Mouse (Mus musculus): ENCODE data around the gene Tex52.
"Not testable (repeated sequence)": the region's sequence is repeated elsewhere in the genome, so short reads cannot be mapped to it uniquely, and the experiment has no call there.

Gene Tex52

DNA sequence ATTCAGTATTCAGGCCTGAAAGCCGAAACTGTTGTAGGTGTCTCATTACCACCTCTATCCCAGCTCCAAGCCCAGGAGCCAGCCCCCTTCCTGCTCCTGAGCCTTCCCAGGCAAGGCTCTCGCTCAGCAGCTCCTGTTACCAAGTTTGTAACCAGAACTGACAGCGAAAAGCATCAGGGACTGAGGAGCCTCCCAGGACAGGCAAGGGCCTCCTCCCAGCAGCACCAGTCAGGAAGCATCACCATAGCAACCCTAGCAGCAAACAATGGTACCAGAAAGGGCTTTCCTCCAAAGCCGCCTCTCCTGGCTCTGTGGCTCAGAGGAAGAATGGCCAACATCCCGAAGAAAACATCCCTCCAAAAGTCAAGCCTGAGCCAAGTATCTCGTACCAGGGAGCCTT, at the start of gene Tex52, which contains the start of gene Gm44596:
Tex52 (plus strand) TSS at position 265 of the 400 bp plus-strand sequence.
Gm44596 (plus strand) TSS at position 312 of the 400 bp plus-strand sequence.
- DNase-seq: no peak

GRCm38 (mm10) chr6:128334397-128335124, 40.7 kb upstream of the Tex52 start:
- DNase-seq: peak; percentile 90 to 93

- no peak for DNase-seq
Observed at GRCm38 (mm10) chr6:128337467-128337866, 37.8 kb upstream of the Tex52 start.

DNA sequence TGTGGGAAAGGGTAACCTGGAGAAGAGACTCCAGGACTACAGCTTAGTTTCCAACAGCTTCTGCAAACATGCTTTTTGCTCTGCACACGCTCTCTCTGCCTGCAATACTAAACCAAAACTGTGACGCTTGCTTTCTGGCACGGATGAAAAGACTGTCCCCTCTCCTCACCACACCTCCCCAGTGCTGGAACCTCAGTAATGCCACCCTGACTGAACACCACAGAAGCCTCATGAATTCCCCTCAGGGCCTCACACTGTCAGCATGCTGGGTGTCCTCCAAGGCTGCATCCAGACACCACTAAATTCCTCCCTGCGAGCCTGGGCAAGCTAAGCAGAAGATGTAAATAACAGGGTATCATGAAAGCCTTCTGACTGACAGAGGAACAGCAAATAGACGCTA, 36.4 kb upstream of the Tex52 start:
- no peak for DNase-seq

DNA sequence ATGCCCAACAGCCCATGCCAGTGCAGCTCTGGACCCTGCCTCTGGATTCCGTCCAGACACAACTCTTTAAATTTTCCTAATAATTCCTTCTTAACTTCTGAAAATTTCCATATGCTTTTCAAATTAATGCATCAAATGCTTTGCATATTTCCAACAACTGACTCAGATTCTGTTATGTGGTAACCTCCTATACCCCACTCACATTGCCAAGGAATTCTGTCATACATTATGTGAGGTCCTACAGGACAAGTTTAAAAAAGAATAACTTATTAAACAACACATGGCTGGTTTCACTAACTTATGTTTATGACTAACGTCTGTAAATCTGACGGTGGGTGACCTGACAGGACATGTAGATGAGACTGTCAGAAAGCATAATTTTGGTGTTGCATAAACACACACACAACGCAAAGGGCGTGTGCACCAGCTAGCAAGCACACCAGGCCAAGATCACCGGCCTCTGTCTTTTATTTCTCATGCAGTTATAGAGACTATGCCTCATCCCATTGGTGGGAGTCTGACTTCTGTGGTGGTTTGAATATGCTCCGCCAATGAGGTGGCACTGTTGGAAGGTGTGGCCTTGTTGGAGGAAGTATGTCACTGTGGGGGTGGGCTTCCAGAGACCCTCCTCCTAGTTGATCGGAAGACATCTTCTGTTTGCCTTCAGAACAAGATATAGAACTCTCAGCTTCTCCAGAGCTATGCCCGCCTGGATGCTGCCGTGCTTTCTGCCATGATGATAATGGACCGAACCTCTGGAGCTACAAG, 33.1 kb upstream of the Tex52 start:
- DNase-seq: no peak

DNA sequence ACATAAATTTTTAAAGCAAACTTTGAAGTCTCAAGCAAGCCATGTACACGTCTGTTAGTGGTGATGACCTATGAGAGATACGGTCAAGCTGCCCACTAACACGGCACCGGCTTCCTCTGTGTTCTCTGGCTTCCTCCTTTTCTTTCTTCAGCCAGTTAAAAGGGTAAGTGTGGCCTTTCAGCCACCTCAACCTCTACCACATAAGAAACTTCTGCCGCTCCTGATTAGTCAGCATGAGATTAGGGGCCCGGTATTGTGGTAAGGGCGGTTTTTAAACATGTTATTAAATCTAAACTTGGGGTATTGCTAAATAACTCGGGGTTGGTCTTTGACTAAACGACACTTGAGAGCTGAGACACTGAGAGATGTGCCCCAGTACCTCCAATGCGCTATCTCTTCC, 29.6 kb upstream of the Tex52 start:
- no peak for DNase-seq

DNA sequence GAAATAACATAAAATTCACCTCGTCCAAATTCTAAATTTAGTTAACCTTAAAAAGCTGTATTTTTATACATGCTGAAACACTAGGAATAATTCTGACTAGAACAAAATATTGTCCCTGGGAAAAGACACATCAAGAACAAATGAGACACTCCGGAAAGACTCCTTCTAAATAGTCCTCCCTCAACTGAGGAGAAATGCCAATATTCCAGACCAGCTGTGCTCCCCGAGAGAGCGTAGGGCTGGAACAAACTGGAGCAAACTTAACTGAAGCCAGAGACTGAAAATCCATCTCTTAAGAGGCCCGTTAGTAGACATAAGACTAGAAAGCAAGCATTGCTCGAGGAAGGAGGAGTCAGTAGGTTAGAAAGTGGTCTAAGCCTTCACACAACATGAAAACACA, 28.5 kb upstream of the Tex52 start:
- DNase-seq: no peak

DNA sequence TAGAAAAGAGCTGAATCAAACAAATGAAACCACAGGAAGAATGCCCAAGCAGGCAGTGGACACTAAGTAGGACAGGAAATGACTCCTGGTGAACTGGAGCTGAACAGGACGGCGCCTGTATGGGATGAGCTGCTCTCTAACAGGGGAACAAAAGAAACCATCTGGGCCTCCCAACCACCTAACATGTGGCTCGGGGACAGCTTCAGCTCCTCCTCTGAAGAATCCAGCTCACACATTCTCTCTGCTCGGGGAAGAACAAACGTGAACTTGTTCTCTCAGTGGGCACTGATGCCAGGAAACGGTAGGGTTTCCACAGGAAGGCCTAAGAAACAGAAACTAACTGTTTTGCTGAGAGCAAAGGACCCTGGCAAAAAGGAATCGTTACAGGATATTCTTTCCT, 25.5 kb upstream of the Tex52 start:
- DNase-seq: peak; percentile 36 to 46

GRCm38 (mm10) chr6:128354140-128354539, 21.1 kb upstream of the Tex52 start:
- no peak for DNase-seq

- DNase-seq: peak; percentile 69 to 71
Observed at GRCm38 (mm10) chr6:128355201-128355681, 20.0 kb upstream of the Tex52 start.

DNA sequence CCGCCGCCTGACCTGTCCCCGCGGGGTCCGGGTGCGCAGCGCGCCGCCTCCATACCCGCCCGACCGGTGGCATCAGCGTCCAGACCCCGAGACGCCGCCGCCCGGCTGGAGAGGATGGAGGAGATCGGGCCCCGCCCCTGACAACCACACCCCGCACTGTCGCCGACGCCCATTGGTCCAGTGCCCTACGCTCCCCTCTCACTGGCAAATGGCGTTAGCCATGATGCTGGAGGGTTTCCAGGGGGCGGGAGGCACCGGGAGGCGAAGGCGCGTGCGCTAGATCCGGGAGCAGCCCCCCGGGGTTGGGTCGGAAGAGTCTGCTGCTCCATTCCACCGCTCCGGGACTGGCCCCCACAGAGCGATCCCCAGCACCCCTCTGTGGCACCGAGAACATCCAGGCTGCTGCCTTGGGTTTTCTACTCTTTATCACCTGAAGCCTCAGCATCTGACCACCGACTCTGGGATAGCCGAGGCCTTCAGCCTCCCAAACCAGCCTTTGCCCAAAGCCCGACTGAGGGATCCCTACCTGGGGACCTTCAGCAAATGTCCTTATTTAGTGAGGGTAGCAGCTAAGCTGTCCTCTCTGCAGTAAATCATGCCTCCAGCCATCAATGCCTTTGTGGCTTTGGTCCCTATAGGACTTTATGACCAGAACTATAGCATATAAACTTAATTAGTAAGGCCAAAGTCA, 19.4 kb upstream of the Tex52 start, which contains the start of gene Tulp3:
Tulp3 (minus strand) TSS at position 126 of the 691 bp plus-strand sequence.
- DNase-seq: peak; percentile 100

DNA sequence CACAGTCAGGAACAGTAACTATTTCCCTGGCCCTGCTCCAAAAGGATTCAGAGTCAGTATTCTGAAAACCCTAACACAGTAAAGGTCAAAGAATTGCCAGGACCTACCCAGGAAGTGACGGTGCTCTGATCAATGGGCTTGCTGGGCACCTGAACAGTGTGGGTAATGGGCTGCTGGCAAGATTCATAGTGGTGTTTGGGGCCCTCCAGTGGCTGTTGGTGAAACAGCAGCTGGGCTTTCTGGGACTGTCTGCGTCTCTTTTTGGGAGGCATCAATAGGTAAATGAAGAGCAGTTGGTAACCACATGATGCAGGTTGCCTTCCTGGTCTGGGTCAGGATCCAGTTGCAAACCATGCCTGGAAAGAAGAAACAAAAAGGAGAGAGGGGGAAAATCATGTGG, 16.3 kb upstream of the Tex52 start:
- peak; percentile 85 to 88 for DNase-seq

- DNase-seq: peak in 1 of 2 experiments; percentile 17
Observed at GRCm38 (mm10) chr6:128361901-128362300, 13.4 kb upstream of the Tex52 start.

- peak; percentile 93 for DNase-seq
Observed at GRCm38 (mm10) chr6:128362381-128363006, 12.8 kb upstream of the Tex52 start, which contains the start of the genes Rhno1 and Foxm1. TSS of gene Rhno1 (minus strand) at chr6:128362911. TSS of gene Foxm1 (plus strand) at chr6:128362967.

GRCm38 (mm10) chr6:128363007-128363825, 12.0 kb upstream of the Tex52 start:
- DNase-seq: peak; percentile 49 to 54

- DNase-seq: no peak
Observed at GRCm38 (mm10) chr6:128364721-128365120, 10.5 kb upstream of the Tex52 start.

DNA sequence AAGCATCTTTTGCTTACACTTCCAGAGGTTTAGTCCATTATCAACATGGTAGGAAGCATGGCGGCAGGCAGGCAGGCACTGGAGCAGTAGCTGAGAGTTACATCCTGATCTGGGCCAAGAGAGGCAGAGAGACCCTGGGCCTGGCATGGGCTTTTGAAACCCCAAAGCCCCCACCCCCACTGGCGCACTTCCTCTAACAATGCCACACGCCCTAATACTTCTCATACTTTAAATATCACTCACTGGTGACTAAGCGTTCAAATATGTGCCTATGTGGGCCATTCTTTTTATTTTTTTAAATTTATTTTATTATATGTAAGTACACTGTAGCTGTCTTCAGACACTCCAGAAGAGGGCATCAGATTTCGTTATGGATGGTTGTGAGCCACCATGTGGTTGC, 8.8 kb upstream of the Tex52 start:
- no peak for DNase-seq

DNA sequence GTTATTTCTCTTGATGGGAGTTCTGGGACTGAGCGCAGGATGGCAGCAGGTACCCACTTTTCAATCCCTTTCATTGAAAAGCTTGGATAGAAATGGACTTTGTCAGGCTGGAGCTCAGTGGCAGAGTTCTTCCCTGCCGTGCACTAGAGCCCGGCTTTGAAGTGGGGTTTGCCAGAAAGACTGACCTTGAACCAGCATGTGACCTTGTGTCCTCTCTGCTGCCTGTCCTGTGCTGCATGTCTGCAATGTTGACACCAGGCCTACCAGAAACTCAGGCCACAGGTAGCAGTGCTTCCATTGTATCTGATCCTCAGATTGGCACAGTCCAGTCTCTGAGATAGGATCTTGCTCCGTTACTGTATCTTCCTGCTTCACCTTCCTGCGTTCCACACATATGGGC, 5.2 kb upstream of the Tex52 start:
- peak; percentile 26 to 27 for DNase-seq

DNA sequence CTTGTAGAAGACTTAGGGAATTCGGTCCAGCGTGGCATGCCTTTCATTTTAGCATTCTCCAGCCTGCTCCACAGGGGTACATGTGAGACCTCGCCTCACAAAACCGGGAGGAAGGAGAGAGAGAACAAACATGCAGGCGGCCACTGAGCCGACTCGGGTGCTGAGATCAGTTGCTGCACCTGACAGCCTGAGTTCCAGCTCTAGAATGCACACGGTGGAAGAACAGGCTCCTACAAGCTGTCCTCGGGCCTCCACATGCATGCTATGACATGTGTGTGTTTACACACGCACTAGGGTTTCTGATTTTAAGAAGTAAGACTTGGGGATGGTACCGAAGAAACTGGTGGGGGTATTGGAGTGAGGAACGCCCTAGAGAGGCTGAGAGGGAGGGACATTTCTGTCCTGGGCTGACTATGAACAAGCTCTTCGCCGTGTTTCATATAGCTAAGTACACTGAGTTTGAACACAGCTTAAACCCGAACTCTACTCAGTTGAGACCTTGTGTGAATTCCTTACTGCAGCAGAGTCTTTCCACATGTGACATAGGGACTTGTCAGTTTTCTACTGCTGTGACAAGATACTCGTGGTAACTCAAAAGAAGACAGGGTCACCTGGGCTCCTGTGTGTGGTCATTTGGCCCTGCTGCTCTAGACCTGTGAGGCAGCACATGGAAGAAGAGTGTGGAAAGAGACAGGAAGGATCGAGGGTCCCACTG, 1.3 kb downstream of the Tex52 start:
- no peak for DNase-seq

DNA sequence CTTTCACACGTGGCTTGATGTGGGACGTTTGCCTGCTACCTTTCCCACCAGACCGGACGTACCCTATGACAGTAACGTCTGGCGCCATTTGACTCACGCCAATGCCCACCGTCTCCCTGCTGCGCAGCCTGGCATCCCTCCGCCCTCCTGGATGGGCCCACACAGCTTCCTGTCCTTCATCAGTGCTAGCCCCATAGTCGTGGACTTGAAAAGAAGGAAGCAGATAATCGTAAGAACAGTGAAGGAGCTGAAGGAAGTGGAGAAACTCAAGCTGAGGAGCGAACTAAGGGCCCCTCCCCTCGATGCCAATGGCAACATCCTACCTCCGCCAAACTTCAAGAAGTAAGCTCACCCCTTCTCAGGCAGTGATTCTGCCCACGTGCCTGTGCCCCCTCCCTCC, 4.4 kb downstream of the Tex52 start:
- DNase-seq: no peak

GRCm38 (mm10) chr6:128380594-128381167, 5.4 kb downstream of the Tex52 start:
- not testable (repeated sequence) for DNase-seq
